Mouse (Mus musculus): ENCODE data around the gene Rec114.

GRCm38 (mm10) chr9:58669819-58670218 lies 73.9 kb downstream of the Rec114 start:
- no peak for TF ChIP-seq CTCF (IDR thresholded peaks at IDR 0.05; ENCODE audit: control insufficient read depth, insufficient read depth, insufficient replicate concordance, low read depth, low read length)
- TF ChIP-seq POLR2A (IDR thresholded peaks at IDR 0.05; ENCODE audit: control insufficient read depth, low read depth, low read length) = no peak
